Mouse (Mus musculus) kidney, embryonic 15.5 days (tissue): Measurements from ENCODE around the gene Ppp1r32. TPM values are rescaled to one million over a fixed set of nuclear protein-coding genes. Genes with fewer than 3 reads are reported as not detected.
A peak's percentile ranks its signal among the peaks of the same experiment; 100 is the strongest.

Source experiments
- ATAC-seq: fragments of 200-750 bp; cut with Nextera tagmentation; replicated peaks from 2 replicates; pipeline ENCODE4 v1.8.0; 2017; ENCODE audit warnings: moderate TSS enrichment; ENCODE audit not compliant: low FRiP score
- H3K27ac ChIP-seq: fragments of 300-500 bp; sonication (generic); 2 replicates; pipeline ENCODE4 v1.5.1; 2015; ENCODE audit warnings: mild to moderate bottlenecking, inconsistent platforms
- H3K27me3 ChIP-seq: fragments of 300-500 bp; sonication (generic); 2 replicates; pipeline ENCODE4 v1.6.1; 2015; ENCODE audit warnings: inconsistent platforms
- H3K36me3 ChIP-seq: fragments of 300-500 bp; sonication (generic); 2 replicates; pipeline ENCODE4 v1.6.1; 2015; ENCODE audit warnings: inconsistent platforms
- H3K4me1 ChIP-seq: fragments of 300-500 bp; sonication (generic); 2 replicates; pipeline ENCODE4 v1.6.1; 2015; ENCODE audit warnings: inconsistent platforms
- H3K4me2 ChIP-seq: fragments of 300-500 bp; sonication (generic); 2 replicates; pipeline ENCODE4 v1.6.1; 2015; ENCODE audit warnings: moderate library complexity, mild to moderate bottlenecking, inconsistent platforms
- H3K4me3 ChIP-seq: fragments of 300-500 bp; sonication (generic); replicated peaks from 2 replicates; pipeline ENCODE4 v1.5.1; 2015; ENCODE audit warnings: mild to moderate bottlenecking, inconsistent platforms
- H3K9ac ChIP-seq: fragments of 300-500 bp; sonication (generic); 2 replicates; pipeline ENCODE4 v1.6.1; 2015; ENCODE audit warnings: mild to moderate bottlenecking, inconsistent platforms
- H3K9me3 ChIP-seq: fragments of 300-500 bp; sonication (generic); replicated peaks from 2 replicates; pipeline ENCODE4 v1.6.1; 2016; ENCODE audit warnings: inconsistent platforms
- WGBS: fragments of 180-500 bp; shearing (Covaris S2); methylation state at CpG from one replicate; pipeline ENCODE4 v1.1.7; 2015; ENCODE audit warnings: mixed read lengths; 5-methylcytosine and 5-hydroxymethylcytosine counted together
- polyA plus RNA-seq: library from polyadenylated mRNA; unstranded; fragments of >200 nt; fragmentation: Nextera tagmentation; extraction: Ambion mirVana; gene quantifications from 2 replicates; pipeline ENCODE4 v1.2.1, GENCODE M21; 2015

Gene Ppp1r32
- polyA plus RNA-seq = not detected in 2 replicates

- H3K4me1 ChIP-seq = no peaks in the 10 kb centered on the region
- no peaks in the 10 kb centered on the region for H3K36me3 ChIP-seq
- no peak for ATAC-seq
- H3K4me3 ChIP-seq = no peak within 1 kb of the TSS
- no peak within 1 kb of the TSS for H3K9ac ChIP-seq
- no peak within 1 kb of the TSS for H3K4me2 ChIP-seq
- peaks cover 15% of the 10 kb centered on the region for H3K27me3 ChIP-seq
- WGBS = 30% methylated on average over 6 of the region's 6 CpGs
- H3K27ac ChIP-seq = no peak within 1 kb of the TSS
- no peaks in the 10 kb centered on the region for H3K9me3 ChIP-seq
Measured at GRCm38 (mm10) chr19:10482703-10483102, at the start of gene Ppp1r32. TSS of gene Ppp1r32 (minus strand) at chr19:10482928.

- 93% methylated on average over 1 of the region's 1 CpGs for WGBS
- Histone ChIP-seq H3K9me3 (no peaks in the 10 kb centered on the region), H3K9ac (no peak overlapping the region), H3K36me3 (peaks cover 65% of the 10 kb centered on the region), H3K4me1 (peaks cover 17% of the 10 kb centered on the region), H3K4me3 (no peak overlapping the region), H3K27me3 (no peaks in the 10 kb centered on the region), H3K27ac (no peak overlapping the region), H3K4me2 (no peak overlapping the region)
- ATAC-seq = no peak
Measured at GRCm38 (mm10) chr19:10530082-10530481, 47.4 kb upstream of the Ppp1r32 start.

- ATAC-seq = peak; percentile 5; the same call in 1 of the 2 replicates
- Histone ChIP-seq H3K27ac (peak within 1 kb of the TSS; percentile 99), H3K9me3 (no peaks in the 10 kb centered on the region), H3K4me2 (peak within 1 kb of the TSS; percentile 64), H3K4me1 (peaks cover 29% of the 10 kb centered on the region), H3K27me3 (no peaks in the 10 kb centered on the region), H3K4me3 (peak within 1 kb of the TSS; percentile 89), H3K9ac (peak within 1 kb of the TSS; percentile 93), H3K36me3 (peaks cover 30% of the 10 kb centered on the region)
- 1% methylated on average over 11 of the region's 11 CpGs for WGBS
Measured at GRCm38 (mm10) chr19:10525910-10526309, 43.2 kb upstream of the Ppp1r32 start, which contains the start of gene Sdhaf2. TSS of gene Sdhaf2 (minus strand) at chr19:10526142.

GRCm38 (mm10) chr19:10525106-10525901, 42.6 kb upstream of the Ppp1r32 start, which contains the start of gene Cpsf7:
TSS of gene Cpsf7 (plus strand) at chr19:10525266.
- Histone ChIP-seq H3K27ac (peak within 1 kb of the TSS; percentile 99), H3K9me3 (no peaks in the 10 kb centered on the region), H3K9ac (peak within 1 kb of the TSS; percentile 93), H3K27me3 (no peaks in the 10 kb centered on the region), H3K4me2 (peak within 1 kb of the TSS; percentile 64), H3K36me3 (peaks cover 24% of the 10 kb centered on the region), H3K4me3 (peak within 1 kb of the TSS; percentile 89), H3K4me1 (peaks cover 29% of the 10 kb centered on the region)
- WGBS = under 1% methylated on average over 74 of the region's 93 CpGs
- peak; percentile 96 for ATAC-seq

GRCm38 (mm10) chr19:10524784-10525105, 42.0 kb upstream of the Ppp1r32 start:
- WGBS = under 1% methylated on average over 19 of the region's 19 CpGs
- H3K4me1 ChIP-seq = peaks cover 29% of the 10 kb centered on the region
- ATAC-seq = no peak

GRCm38 (mm10) chr19:10523483-10524080, 40.9 kb upstream of the Ppp1r32 start:
- ATAC-seq = no peak
- no peak overlapping the region for H3K27ac ChIP-seq
- peaks cover 29% of the 10 kb centered on the region for H3K4me1 ChIP-seq
- no peaks in the 10 kb centered on the region for H3K27me3 ChIP-seq
- 72% methylated on average over 5 of the region's 5 CpGs for WGBS
- H3K36me3 ChIP-seq = peaks cover 10% of the 10 kb centered on the region
- no peaks in the 10 kb centered on the region for H3K9me3 ChIP-seq
- H3K9ac ChIP-seq = no peak overlapping the region
- peak overlapping the region; percentile 89; the same call in 1 of the 2 replicates for H3K4me3 ChIP-seq
- H3K4me2 ChIP-seq = peak overlapping the region; percentile 64; the same call in 1 of the 2 replicates

More at GRCm38 (mm10) chr19:10524784-10525105, 42.0 kb upstream of the Ppp1r32 start:
- H3K27me3 ChIP-seq = no peaks in the 10 kb centered on the region
- H3K36me3 ChIP-seq = peaks cover 18% of the 10 kb centered on the region
- H3K4me2 ChIP-seq = peak overlapping the region; percentile 64
- peak overlapping the region; percentile 93 for H3K9ac ChIP-seq
- H3K4me3 ChIP-seq = peak overlapping the region; percentile 89
- no peaks in the 10 kb centered on the region for H3K9me3 ChIP-seq
- peak overlapping the region; percentile 99 for H3K27ac ChIP-seq

- no peak overlapping the region for H3K4me2 ChIP-seq
- no peaks in the 10 kb centered on the region for H3K27me3 ChIP-seq
- no peaks in the 10 kb centered on the region for H3K9me3 ChIP-seq
- peaks cover 12% of the 10 kb centered on the region for H3K36me3 ChIP-seq
- 83% methylated on average over 1 of the region's 1 CpGs for WGBS
- H3K4me1 ChIP-seq = peaks cover 21% of the 10 kb centered on the region
- no peak overlapping the region for H3K27ac ChIP-seq
- no peak for ATAC-seq
- no peak overlapping the region for H3K4me3 ChIP-seq
- no peak overlapping the region for H3K9ac ChIP-seq
Measured at GRCm38 (mm10) chr19:10521926-10522325, 39.2 kb upstream of the Ppp1r32 start.

- no peak overlapping the region for H3K4me3 ChIP-seq
- H3K9me3 ChIP-seq = no peaks in the 10 kb centered on the region
- no peak overlapping the region for H3K9ac ChIP-seq
- ATAC-seq = no peak
- H3K27me3 ChIP-seq = no peaks in the 10 kb centered on the region
- no peak overlapping the region for H3K4me2 ChIP-seq
- H3K36me3 ChIP-seq = peaks cover 28% of the 10 kb centered on the region
- H3K27ac ChIP-seq = no peak overlapping the region
- WGBS = 54% methylated on average over 1 of the region's 1 CpGs
- peaks cover 12% of the 10 kb centered on the region for H3K4me1 ChIP-seq
Measured at GRCm38 (mm10) chr19:10520355-10520754, 37.6 kb upstream of the Ppp1r32 start.

GRCm38 (mm10) chr19:10510759-10511330, 28.1 kb upstream of the Ppp1r32 start:
- H3K27me3 ChIP-seq = no peaks in the 10 kb centered on the region
- ATAC-seq = no peak
- H3K27ac ChIP-seq = no peak overlapping the region
- H3K4me3 ChIP-seq = no peak overlapping the region
- H3K4me1 ChIP-seq = no peaks in the 10 kb centered on the region
- no peak overlapping the region for H3K9ac ChIP-seq
- H3K36me3 ChIP-seq = peaks cover 65% of the 10 kb centered on the region
- WGBS = 77% methylated on average over 6 of the region's 6 CpGs
- no peaks in the 10 kb centered on the region for H3K9me3 ChIP-seq
- H3K4me2 ChIP-seq = no peak overlapping the region

GRCm38 (mm10) chr19:10502571-10502970, 19.8 kb upstream of the Ppp1r32 start:
- Histone ChIP-seq H3K27me3 (no peaks in the 10 kb centered on the region), H3K36me3 (peaks cover 80% of the 10 kb centered on the region), H3K4me1 (0 out of 2 replicates have a peak, but pooled peaks cover 10% of the 10 kb centered on the region), H3K27ac (no peak overlapping the region), H3K9me3 (no peaks in the 10 kb centered on the region), H3K4me2 (no peak overlapping the region), H3K9ac (no peak overlapping the region), H3K4me3 (no peak overlapping the region)
- 11% methylated on average over 4 of the region's 4 CpGs for WGBS
- no peak; the same call in 1 of the 2 replicates for ATAC-seq

- H3K9ac ChIP-seq = no peak overlapping the region
- no peak overlapping the region for H3K27ac ChIP-seq
- no peaks in the 10 kb centered on the region for H3K27me3 ChIP-seq
- H3K9me3 ChIP-seq = no peaks in the 10 kb centered on the region
- H3K36me3 ChIP-seq = peaks cover 64% of the 10 kb centered on the region
- H3K4me1 ChIP-seq = 0 out of 2 replicates have a peak, but pooled peaks cover 10% of the 10 kb centered on the region
- H3K4me2 ChIP-seq = no peak overlapping the region
- H3K4me3 ChIP-seq = no peak overlapping the region
- 93% methylated on average over 8 of the region's 8 CpGs for WGBS
- no peak for ATAC-seq
Measured at GRCm38 (mm10) chr19:10500581-10500980, 17.9 kb upstream of the Ppp1r32 start.
